Mouse (Mus musculus) adipocyte (in vitro differentiated cells): ENCODE measurements at regions not wholly inside any gene's neighbourhood (a gene's known extent, or its start where the extent isn't known, plus 50 kb on each side); places are given as distances from the start of the nearest gene placed in this dataset.

Source experiments
- DNase-seq: peaks from one replicate; pipeline ENCODE4 v3.0.0-alpha.2; 2016; ENCODE audit warnings: low spot score

DNA sequence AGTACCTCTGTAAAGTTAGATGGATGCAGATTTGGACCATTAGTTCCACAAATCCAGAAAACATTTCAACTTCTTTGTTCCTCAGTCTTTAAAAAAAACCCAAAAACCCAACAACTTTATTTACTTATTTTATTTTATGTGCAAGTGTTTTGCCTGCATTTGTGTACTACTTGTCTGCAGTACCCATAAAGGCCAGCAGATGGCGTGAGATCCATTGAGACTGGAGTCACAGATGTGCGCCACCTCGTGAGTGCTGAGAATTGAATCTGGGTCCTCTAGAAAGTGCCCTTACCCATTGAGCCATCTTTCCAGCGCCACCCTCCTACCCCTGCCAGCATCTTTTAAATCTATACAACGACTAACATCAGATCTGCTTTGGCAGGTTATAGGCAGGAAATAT is 53.0 kb downstream of the Gm12689 start:
- no peak for DNase-seq

GRCm38 (mm10) chr4:99353122-99353774 is 57.5 kb downstream of the Gm12689 start:
- DNase-seq: no peak

DNA sequence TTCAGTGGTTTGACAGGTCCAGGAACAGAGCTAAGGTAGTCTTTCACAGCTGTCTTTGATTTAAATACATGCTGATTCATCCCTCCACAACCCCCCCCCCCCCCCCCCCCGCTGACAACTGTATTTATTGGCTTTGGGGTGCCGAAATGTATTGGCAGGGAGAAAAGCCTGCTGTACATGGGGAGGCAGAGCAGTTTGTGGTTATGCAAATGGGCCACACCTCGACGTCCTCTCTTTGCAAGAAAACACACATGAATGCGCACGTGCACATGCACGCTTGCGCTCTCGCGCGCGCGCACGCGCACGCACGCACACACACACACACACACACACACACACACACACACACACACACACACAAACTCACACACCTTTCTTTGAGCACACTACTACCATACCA is 58.5 kb downstream of the Gm12689 start:
- DNase-seq: no peak

DNA sequence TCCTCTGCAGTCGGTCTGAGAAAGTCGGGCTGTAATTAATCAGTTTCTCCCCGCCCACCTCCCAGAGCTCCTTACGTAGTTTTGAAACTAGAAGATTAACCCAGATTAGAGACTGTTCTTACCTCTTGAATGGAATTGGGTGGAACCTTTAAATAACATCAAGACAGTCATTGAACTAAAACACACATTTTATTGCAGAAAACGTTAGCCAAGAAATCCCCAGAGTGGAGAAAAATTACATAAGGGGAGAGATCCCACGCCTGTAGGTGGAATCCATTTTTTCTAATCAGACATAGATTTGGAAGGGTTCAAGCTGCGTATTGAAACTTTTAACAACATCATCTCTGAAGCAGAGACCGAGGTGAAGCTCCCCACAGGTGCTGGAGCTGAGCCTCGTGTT is 59.1 kb downstream of the Gm12689 start:
- DNase-seq: no peak

DNA sequence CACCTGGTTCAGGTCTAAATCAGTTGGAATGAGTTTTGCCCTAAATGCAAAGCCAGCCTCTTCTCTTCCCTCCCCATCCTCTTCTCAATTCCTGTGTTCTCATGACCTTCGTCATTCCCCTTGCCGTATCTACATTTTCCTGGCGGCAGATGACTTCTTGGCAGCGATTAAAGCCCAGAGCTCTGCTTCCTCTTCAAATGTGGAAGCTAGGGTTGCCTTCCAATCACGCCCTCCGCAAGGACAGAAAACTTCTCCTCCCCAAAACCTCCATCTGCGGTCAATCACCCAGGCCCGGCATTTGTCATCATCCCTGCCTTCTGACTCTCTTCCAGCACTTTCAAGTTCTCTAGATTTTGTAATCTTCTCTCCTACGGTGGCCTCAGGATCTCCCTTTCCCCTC is 72.3 kb downstream of the Gm12689 start:
- no peak for DNase-seq

DNA sequence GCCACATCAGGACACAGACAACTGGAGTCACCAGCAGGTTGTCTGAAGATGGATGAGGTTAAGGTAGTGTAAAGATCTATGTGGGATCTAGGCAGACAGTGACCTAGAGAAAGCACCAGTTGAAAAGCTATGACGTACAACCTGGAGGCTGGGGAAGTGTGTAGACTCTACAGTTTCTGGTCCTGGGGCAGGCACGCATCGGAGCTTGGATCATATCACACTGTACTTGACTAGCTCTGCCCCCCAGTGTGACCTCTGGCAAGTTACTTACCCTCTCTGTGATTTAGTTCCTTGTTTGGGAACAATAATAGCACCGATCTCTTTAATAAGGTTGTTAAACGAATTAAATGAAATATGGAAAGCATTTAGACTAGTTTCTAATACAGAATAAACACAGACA is 75.5 kb downstream of the Gm12689 start:
- DNase-seq: no peak

DNA sequence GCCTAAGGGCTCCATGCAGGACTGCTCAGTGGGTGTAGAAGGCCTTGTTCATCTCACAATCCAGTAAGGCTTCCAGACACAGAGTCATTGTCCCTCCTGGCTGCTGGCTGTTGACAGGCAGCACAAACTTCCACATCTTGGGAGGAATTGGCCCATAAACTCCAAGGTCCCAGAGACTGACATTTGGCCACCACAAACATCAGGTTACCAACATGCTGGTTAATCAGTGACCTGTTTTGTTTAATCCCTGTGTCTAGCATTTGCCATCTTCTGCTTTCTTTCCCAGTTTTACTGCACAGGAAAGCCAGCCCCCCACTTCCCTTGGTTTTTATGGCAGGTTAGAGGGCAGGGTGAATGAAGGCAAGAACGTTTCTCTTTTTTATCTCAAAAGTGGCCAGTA is 80.5 kb downstream of the Gm12689 start:
- no peak for DNase-seq

DNA sequence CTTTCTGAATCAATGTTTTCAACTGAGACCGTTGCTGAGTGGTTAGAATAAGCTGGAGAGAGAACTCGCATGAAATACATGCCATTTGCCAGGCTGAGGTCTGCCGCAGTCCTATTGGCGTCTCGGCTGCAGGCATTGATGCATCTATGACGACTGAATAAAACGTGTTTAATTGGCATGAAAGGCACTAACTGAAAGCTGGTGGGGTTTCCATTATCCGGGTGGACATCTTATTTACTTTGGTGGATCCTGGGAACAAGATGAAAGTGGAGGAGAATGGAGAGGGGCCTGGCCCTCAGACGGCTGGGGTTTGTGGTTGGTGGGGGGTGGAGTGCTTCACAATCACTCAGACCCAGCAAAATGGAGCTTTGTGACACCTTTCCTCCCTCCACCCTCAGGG is 81.2 kb downstream of the Gm12689 start:
- no peak for DNase-seq

- peak; percentile 12 for DNase-seq
Measured at GRCm38 (mm10) chr4:99379983-99380382, 84.3 kb downstream of the Gm12689 start.

DNA sequence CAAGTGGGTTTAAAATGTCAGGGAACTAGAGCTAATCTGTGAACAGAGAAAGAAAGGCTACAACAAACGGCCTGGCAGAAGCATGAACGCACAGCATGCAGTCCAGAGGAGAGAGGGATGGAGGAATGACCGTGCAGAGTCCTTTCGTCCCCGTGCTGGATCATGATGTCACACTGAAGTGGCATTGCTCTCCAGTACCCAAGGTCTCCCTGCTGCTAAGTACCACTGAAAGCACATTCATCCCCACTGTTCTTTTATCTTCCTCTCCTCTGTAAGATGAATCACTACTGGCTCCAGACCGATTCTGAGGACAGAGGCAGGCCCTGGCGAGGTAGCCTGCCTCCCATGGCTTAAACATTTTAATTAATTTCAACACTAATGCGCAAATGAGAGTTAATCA is 89.7 kb downstream of the Gm12689 start:
- no peak for DNase-seq

DNA sequence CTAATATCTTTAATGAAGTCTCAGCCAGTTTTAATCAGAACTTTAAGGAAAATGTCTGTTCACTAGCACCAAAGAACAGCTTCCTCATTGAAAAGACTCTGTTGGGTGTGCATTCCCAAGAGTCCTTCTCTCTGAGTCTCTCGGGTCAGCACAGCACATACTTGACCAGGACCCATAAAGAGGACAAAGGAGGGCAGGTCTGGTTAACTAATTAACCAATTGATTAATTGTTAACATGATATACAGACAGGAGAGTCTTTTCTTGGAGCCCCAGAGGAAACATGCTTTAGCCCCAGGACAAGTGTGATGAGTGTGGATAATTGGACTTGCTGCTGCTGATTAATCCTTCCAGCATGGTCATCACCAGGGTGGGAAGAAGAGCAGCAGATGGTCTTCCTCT is 93.7 kb downstream of the Gm12689 start:
- no peak for DNase-seq

DNA sequence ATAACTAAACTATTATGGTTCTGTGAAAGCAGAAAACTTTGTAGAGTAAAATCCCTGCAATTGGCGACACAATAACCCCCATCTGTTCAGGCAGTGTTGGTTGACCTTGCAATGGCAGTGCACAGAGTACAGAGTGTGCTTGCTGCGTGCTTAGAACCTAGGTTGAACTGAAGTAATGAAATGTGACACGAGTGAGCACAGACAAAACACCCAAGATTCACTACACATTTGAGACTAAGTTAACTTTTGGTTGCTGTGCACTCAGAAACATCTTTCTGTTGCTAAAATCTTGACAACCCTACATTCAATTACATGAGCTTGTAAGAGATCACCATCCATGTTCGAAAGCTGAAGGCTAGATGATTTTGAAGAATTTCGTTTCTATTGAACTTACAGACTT is 97.3 kb downstream of the Gm12689 start:
- no peak for DNase-seq

DNA sequence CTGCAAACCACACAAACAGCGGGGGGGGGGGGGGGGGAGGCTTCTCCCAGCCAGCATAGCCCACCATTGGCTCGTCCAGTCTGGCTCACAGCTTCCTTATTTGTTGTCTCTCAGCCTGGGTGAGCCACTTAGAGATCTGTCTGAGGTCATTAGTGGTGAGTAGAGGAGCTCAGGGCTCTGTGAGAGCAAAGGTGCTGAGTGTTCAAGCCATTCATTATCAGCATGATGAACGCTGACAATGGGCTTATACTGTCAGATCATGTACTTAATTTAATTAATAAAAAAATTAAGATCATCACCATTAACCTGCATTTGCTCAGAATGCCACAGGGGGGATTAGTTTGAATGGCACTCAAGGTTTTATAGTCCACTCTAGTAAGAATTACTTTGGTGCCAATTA is 98.5 kb downstream of the Gm12689 start:
- no peak for DNase-seq

DNA sequence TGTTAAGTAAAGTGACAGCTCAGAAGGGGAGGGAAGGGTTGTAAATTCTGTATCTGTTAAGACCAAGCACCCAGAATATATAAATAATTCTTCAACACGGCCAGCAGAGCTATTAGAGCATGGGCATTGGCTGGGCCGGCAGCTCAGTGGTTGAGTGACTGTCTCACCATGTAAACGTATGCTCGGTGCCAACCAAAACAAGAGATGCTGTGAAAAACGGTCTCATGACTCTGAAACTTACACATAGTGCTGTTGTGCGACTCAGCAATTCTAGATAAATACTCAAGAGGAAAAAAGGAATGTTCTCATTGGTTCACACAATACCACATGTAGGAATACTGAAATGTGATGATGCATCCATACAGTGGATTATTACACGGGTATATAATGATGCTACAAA is 111.8 kb downstream of the Gm12689 start:
- no peak for DNase-seq

- DNase-seq: no peak
Measured at GRCm38 (mm10) chr4:99423449-99423848, 127.7 kb downstream of the Gm12689 start.

DNA sequence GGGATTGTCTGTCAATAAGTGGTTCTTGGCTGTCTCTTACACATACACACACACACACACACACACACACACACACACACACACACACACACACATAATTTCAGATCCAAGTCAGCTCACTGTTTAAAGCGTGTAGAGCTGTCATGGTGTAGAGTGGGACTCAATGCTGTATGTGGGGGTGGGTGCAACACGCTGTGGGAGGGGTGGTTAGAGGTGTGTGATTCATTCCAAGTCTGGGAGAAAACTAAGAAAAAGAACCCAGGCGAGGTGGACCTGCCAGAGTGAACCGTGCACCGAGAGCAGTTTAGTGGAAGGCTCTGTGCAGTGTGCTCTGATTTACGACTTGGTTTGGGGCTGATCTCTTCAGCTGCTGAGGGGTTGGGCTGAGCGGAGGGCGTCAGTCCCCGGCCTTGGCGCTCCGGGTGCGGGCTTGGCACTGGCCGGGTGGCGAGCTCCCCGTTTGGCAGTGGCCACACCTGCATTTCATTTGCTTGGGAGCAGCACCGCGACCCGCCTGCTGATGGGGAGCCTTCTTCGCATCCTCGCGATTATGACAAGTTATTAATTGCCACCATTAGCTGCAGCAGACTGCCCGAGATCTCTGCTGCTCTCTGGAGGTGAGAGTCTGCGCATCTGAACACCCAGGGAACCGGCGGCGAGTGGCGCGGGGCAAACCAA is 149.5 kb downstream of the Gm12689 start:
- DNase-seq: no peak

DNA sequence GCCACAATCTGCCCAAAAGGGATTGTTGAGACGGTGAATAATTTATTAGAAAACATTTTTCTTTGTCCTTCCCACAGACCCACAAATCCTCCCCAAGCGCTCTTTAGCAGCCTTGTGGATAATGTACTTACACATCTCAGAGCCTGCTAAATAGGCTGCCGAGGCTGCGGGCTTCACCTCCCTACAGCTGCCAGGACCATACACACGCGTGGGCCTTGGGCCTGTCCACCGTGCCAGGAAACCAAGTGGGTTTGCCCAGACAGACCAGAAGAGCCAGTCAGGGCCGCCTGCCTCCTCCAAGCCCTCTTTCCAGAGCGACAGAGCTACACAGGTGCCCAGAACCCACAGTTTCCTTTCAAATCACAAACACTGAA is 150.0 kb downstream of the Gm12689 start:
- DNase-seq: no peak

- no peak for DNase-seq
Measured at GRCm38 (mm10) chr4:99458984-99459383, 163.3 kb downstream of the Gm12689 start.

- no peak for DNase-seq
Measured at GRCm38 (mm10) chr4:99459436-99459835, 163.7 kb downstream of the Gm12689 start.

- DNase-seq: no peak
Measured at GRCm38 (mm10) chr4:99465493-99465892, 169.8 kb downstream of the Gm12689 start.

- no peak for DNase-seq
Measured at GRCm38 (mm10) chr4:99475701-99476218, 180.1 kb downstream of the Gm12689 start.

- no peak for DNase-seq
Measured at GRCm38 (mm10) chr4:99484271-99484670, 171.8 kb upstream of the Foxd3 start.

DNA sequence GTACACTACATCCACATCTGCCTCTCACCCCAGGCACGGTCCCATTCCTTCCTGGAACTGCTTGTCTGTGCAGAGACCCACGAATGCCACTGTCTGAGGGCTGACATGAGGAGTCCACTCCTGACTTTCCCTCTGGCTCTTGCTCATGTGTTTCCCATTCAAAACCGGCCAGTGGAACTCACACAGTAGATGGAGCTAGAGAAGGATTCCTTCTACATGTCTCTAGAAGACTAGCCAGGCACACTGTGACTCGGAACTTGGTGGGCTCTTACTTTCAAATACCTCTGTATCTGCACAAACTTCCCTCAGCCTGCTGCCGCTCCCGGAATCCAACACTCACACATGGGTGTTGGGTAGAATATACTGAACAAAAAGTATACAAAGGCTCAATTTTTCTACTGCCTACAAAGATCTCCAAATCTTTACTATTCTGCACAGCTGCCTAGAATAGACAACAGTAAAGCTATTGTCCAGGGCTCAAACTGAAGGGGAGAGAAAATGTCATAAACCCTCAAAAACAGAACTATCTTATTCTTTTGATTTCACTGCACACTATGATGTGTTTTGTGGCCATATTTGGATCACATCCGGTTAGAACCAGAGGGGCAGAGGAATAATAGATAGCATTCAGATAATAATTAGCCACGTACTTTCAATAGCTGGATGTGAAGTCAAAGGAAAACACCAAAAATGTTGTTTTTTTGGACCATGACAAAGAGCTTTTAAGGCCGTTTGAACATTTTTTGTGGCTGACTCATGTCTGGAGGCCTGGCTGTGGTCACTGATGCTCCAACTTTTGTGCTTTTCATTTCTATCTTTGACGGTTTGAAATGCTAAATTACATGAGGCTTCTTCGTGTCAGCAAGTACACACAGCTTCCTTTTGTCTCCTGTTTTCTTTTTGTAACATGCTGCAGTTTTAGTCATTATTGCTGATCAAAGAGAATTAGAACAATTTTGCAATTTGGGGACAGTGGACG is 164.3 kb upstream of the Foxd3 start:
- DNase-seq: no peak
